Mouse (Mus musculus): ENCODE measurements around the gene Zfp664. TPM values are rescaled to one million over a fixed set of nuclear protein-coding genes. Genes with fewer than 3 reads are reported as not detected.

Gene Zfp664
- total RNA-seq, 2 experiments from 2014 or later = 65.1 to 66.1 TPM

DNA sequence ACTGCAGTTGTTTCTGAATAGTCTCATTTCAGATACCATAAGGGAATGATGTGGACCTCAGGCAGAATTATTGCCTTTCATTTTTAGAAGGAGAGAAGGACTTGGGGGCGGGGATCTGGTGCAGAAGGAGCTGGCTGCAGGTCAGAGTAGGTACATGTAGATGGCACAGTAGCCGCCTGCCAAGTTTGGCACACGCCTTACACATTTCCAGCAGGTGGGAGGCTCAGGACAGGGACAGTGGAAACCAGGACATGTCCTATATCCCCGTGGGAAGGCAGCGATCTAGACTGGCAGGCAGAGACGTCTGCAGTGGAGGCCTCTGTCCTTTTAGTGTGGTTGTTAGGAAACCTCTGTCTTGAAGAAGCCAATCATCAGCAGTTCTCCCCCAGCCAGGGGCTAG lies 17.3 kb downstream of the Zfp664 start:
- TF ChIP-seq CTCF (conservative IDR thresholded peaks at IDR 0.05) = no peak
- no peak overlapping the region for H3K4me3 ChIP-seq

DNA sequence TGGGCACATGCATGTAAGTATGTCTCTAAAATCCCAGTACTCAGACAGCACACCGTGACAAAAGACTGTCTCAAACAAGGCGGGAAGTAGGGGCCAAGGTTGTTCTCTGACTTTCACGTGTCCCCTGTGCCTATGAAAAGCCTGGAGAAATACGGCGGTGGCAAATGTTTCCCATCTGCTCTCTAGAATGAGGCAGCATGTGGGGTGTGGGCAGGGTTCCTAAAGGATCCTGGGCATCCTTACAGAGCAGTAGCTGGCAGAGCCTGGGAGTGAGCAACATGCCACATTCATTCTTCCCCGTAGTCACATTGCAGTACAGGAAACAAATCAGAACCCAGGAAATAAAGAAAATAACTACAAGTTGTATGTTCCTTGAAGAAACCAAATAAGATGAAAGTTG lies 21.4 kb downstream of the Zfp664 start:
- H3K27ac ChIP-seq = peak overlapping the region; percentile 75; the same call in 1 of the 2 replicates
- no peak for TF ChIP-seq CTCF (conservative IDR thresholded peaks at IDR 0.05)
- H3K4me3 ChIP-seq = no peak overlapping the region
- peak; percentile 74 to 81 for DNase-seq (ENCODE audit: low spot score in 2 of 2)

More for the DNA sequence above, 17.3 kb downstream of the Zfp664 start:
- no peak for DNase-seq (ENCODE audit: low spot score in 2 of 2)
- H3K27ac ChIP-seq = no peak overlapping the region

DNA sequence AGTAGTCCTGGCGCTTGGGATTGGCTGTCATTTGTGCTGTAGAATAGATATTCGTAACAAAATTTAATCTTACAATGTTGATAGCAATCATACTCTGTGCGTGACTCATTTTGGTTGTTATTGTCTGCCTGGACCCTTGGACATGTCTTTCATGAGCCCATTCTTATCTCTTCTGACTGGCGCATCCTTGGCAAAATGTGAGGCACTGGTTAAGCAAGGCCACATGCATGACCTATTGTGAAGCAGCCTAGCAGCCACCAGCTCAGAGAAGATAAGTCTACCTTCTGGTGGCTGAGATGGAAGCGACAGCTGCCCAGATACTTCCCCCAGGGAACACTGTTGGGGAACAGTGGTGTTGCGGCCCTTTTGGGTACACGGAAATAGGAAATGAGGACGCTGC lies 26.2 kb downstream of the Zfp664 start:
- TF ChIP-seq CTCF (conservative IDR thresholded peaks at IDR 0.05) = no peak
- no peak overlapping the region for H3K4me3 ChIP-seq
- DNase-seq (ENCODE audit: low spot score in 2 of 2) = no peak
- H3K27ac ChIP-seq = no peak overlapping the region

DNA sequence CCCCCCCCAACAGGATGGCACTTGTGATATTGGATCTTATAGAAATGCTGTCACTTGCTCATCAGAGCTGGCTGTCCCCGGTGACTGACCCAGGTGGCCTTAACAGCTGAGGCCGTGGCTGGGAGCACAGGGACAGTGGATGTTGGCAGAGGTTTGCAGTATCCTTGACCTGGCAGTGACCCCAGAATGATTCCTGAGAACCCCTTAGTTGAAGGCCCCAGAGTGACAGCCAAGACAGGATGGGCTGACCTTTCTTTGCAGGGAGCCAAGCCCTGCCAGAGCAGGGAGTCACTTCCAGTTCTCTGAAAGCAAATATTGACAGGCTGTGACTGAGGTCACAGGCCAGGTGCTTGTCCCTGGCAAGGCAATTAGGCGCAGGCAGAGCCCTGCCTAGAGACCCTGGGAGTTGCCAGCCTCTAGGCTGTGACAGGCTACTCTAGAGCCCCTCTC lies 29.5 kb downstream of the Zfp664 start:
- Histone ChIP-seq H3K4me3 (no peak overlapping the region), H3K27ac (no peak overlapping the region)
- no peak for DNase-seq (ENCODE audit: low spot score in 2 of 2)
- no peak for TF ChIP-seq CTCF (conservative IDR thresholded peaks at IDR 0.05)

DNA sequence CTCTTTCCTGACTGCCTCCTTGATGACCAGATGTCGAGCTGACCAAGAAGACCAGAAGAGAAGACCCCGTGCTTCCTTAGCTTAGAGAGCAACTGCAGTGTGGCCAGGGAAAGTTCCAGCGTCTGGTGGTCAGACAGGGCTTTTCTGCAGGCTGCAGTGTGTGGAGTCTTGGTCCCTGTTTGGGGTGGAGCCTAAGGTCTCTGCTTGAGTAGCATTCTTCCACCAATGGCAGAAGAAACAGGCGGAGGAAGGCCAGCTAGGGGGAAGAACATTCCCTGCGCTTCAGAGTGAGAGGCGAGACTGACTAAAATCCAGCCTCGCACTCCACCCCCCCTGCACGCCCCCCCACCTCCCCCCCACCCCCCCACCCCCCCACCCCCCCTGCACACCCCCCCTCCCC lies 33.6 kb downstream of the Zfp664 start:
- no peak overlapping the region for H3K4me3 ChIP-seq
- no peak overlapping the region for H3K27ac ChIP-seq
- no peak for TF ChIP-seq CTCF (conservative IDR thresholded peaks at IDR 0.05)
- DNase-seq (ENCODE audit: low spot score in 2 of 2) = no peak

DNA sequence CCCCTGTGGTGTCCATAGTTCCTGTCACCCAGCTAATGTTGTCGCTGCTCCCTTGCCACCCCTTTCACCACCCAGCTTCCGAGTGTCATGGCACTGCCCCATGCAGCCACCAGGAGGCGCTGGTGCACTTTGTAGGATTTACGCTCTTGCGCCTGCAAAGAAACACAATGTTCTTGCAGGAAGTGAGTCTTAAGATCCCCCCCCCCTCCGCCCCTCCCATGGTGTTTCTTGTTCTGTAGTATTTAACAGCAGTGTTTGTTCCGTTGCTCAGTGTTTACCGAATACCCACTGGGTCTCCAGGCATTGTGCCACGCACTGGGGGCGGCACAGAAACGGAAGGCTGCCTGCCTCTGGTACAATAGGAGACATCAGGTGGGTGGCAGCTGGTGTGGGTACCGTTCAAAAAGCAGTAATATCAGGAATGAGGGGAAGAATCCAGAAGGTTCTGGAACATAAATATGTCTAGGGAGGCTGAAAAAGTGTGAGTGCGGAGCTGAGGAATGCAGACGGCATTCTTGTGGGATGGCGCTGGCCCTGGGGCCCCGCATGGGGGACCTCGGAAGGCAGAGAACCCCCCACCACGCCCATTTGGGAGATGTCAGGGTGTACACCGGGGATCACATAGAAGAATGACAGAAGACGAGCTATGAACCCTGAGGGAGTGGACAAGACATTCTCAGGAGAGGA lies 37.6 kb downstream of the Zfp664 start:
- Histone ChIP-seq H3K27ac (peak overlapping the region; percentile 74), H3K4me3 (no peak overlapping the region; the same call in 1 of the 2 replicates)
- peak; percentile 89 for DNase-seq (ENCODE audit: low spot score in 2 of 2)
- peak; percentile 96 for TF ChIP-seq CTCF (conservative IDR thresholded peaks at IDR 0.05)

DNA sequence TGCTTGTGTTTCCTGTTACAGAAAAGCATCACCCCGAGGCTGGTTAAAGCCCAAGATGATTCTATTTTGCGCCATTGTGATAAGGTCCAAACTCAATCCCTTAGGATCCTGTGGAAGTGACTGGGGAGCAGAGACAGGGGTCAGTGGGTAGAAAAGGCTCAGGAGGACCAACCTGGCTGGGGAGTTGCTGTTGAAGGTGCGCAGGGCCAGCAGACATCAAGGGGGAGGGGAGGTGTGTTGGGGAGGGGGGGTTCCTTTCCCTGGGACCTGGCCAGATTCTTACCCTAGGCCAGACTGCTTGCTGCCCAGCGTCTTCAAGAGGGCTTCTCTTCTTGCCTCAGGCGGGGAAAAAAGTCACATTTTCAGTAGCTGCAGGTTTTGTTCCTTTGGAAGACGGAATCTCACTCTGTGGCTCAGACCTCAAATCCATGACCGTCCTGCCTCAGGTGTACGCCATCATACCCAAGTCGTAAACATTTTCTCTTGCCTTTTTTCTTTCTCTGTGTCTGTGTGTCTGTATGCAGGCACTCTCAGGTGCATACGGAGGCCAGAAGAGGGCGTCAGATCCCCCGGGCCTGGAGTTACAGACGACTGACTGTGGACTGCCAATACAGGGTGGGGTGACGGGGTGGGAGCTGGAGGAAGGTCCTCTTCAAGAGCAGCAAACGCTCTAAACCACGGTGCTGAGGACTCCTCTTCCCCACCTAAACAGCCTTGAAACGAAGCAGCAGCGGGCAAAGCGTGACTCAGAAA lies 38.4 kb downstream of the Zfp664 start:
- DNase-seq (ENCODE audit: low spot score in 2 of 2) = no peak
- Histone ChIP-seq H3K27ac (peak overlapping the region; percentile 74), H3K4me3 (no peak overlapping the region)
- TF ChIP-seq CTCF (conservative IDR thresholded peaks at IDR 0.05) = peak; percentile 22; the same call in 1 of the 2 replicates

DNA sequence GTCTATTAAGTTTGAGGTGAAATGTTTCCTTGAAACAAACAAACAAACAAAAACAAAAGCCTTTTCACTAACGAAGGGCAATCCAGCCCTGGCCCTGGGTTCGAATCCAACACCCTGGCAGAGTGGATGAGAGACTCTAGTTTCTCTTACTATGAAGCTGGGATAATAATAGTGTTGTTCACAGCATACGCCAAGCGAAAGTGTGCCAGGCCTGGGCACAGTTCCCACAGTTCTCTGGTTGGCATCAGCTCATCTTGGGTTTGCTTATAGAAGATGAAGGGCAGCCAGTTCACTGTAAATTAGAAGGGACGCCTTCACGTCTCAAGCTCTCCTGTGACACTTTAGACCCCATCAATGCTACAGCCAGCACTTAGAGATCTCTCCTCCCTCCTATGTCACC lies 39.2 kb downstream of the Zfp664 start:
- Histone ChIP-seq H3K4me3 (no peak overlapping the region), H3K27ac (peak overlapping the region; percentile 74)
- peak; percentile 44 to 71 for DNase-seq (ENCODE audit: low spot score in 2 of 2)
- TF ChIP-seq CTCF (conservative IDR thresholded peaks at IDR 0.05) = no peak

DNA sequence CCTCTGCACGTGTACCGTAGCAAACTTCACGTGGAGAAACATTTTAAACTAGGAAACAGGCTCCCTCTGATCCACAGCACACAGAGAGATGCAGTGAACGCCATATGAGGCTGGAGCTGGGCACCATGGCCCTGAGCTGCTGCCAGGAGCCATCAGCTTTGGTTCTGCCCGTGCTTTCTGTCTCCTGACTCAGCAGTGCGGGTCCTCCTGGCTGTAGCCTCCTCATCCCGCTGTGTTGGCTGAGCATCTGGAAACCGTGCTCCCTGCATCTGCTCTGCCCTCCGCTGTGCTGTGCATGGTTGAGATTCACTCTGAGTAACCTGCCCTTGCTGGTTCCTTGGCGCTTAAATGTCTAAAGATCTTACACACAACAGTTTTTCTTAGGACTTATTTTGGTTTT lies 39.7 kb downstream of the Zfp664 start:
- H3K4me3 ChIP-seq = no peak overlapping the region
- DNase-seq (ENCODE audit: low spot score in 2 of 2) = no peak
- TF ChIP-seq CTCF (conservative IDR thresholded peaks at IDR 0.05) = no peak
- peak overlapping the region; percentile 74 for H3K27ac ChIP-seq

DNA sequence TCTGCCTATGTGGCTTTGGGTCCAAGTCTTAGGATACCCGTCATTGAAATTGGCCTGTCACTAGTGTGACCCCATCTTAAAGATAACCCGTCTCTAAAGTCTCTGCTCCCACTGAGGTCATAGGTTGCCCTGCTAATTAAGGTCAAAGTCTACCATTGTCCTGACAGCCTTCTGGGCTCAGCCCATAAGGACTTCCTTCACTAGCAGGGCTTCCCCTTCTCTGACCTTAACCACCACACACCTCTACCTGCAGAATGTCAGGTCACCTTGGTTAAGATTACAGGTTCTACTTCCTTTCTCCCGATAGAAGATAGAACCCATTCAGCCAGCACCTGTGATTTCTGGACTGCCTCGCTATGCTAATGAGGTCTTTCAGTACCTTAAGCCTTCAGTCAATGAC lies 41.4 kb downstream of the Zfp664 start:
- TF ChIP-seq CTCF (conservative IDR thresholded peaks at IDR 0.05) = no peak
- no peak for DNase-seq (ENCODE audit: low spot score in 2 of 2)
- no peak overlapping the region for H3K27ac ChIP-seq
- H3K4me3 ChIP-seq = no peak overlapping the region

DNA sequence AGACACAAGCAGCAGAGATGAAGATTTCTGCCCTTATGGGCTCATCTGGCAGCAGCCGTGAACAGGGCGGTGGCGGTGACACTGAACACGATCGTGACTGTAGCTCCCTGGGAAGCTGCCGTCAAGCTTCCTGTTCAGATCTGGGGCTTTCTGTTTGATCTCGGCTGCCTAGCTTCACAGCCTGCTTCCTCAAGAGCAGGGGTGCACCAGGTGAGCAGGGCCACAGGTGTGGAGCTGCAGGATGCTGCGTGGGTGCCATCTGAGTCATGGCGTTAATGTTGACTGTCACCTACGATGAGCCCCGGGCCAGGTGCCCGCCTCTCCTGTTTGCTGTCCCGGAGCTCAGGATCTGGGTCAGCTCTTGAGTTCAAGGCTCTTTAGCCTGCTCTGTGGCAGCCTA lies 44.4 kb downstream of the Zfp664 start:
- DNase-seq (ENCODE audit: low spot score in 2 of 2) = no peak
- Histone ChIP-seq H3K27ac (no peak overlapping the region), H3K4me3 (no peak overlapping the region)
- no peak for TF ChIP-seq CTCF (conservative IDR thresholded peaks at IDR 0.05)

DNA sequence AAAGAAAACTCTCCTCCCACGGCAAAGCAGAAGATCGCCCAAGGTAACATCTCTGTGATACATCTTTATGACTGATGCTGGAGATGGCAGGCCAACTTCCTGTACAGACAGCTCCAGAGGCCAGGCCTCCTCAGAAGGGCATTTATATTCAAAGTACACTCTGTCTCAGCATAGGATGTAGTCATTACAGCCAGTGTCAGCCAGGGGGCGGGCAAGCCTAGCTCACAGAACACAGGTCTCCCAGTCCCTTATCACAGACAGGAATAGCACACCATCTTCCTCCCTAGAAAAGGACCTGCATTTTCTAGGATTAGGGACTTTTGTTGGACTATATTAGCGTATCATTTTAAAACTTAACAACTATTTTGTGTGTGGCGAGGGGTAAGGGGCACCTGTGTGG lies 46.4 kb downstream of the Zfp664 start:
- TF ChIP-seq CTCF (conservative IDR thresholded peaks at IDR 0.05) = peak; percentile 97
- Histone ChIP-seq H3K4me3 (no peak overlapping the region), H3K27ac (no peak overlapping the region)
- DNase-seq (ENCODE audit: low spot score in 2 of 2) = peak; percentile 80 to 84

DNA sequence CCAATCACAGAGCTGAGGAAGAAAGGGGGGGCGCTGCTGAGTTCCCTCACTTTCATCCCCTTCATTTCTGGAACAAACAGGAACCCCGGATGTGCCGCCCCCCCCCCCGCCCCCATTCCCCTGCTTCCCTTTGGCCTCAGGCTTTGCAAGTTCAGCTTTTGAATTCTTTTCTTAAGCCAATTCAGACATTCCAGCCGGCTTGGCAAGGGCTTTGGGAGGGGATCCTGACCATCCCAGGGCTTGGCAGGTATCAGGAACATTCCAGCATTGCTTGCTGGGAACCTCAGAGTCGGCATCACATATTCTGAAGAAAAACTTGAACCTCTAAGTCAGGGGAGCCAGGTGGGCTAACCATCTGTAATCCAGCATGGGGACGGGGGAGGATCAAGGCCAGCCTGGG lies 49.8 kb downstream of the Zfp664 start:
- no peak for TF ChIP-seq CTCF (conservative IDR thresholded peaks at IDR 0.05)
- DNase-seq (ENCODE audit: low spot score in 2 of 2) = no peak
- Histone ChIP-seq H3K4me3 (no peak overlapping the region), H3K27ac (no peak overlapping the region)

Data from layer of hippocampus, adult 2 months (tissue).